Mouse (Mus musculus) forebrain, embryonic 15.5 days (tissue): ENCODE measurements around the gene Ggt7. TPM values are rescaled to one million over a fixed set of nuclear protein-coding genes. Genes with fewer than 3 reads are reported as not detected.
"Not testable (repeated sequence)": the region's sequence is repeated elsewhere in the genome, so short reads cannot be mapped to it uniquely, and the experiment has no call there.

ENCODE experiments used
- ATAC-seq: fragments of 200-750 bp; cut with Nextera tagmentation; replicated peaks from 2 replicates; pipeline ENCODE4 v1.8.0; 2017; ENCODE audit warnings: mild to moderate bottlenecking, moderate TSS enrichment, moderate library complexity
- H3K27ac ChIP-seq: fragments of 300-500 bp; sonication (generic); replicated peaks from 2 replicates; pipeline ENCODE4 v1.5.1; 2015; ENCODE audit warnings: mild to moderate bottlenecking, inconsistent platforms
- H3K27me3 ChIP-seq: fragments of 300-500 bp; sonication (generic); 2 replicates; pipeline ENCODE4 v1.6.1; 2015; ENCODE audit warnings: inconsistent platforms
- H3K36me3 ChIP-seq: fragments of 300-500 bp; sonication (generic); 2 replicates; pipeline ENCODE4 v1.6.1; 2015; ENCODE audit warnings: mild to moderate bottlenecking, inconsistent platforms
- H3K4me1 ChIP-seq: fragments of 300-500 bp; sonication (generic); 2 replicates; pipeline ENCODE4 v1.6.1; 2015; ENCODE audit warnings: inconsistent platforms
- H3K4me2 ChIP-seq: fragments of 300-500 bp; sonication (generic); replicated peaks from 2 replicates; pipeline ENCODE4 v1.6.1; 2015; ENCODE audit warnings: mild to moderate bottlenecking, inconsistent platforms
- H3K4me3 ChIP-seq: fragments of 300-500 bp; sonication (generic); 2 replicates; pipeline ENCODE4 v1.5.1; 2015; ENCODE audit warnings: mild to moderate bottlenecking, inconsistent platforms
- H3K9ac ChIP-seq: fragments of 300-500 bp; sonication (generic); replicated peaks from 2 replicates; pipeline ENCODE4 v1.6.1; 2015; ENCODE audit warnings: mild to moderate bottlenecking, inconsistent platforms
- H3K9me3 ChIP-seq: fragments of 300-500 bp; sonication (generic); 2 replicates; pipeline ENCODE4 v1.6.1; 2016; ENCODE audit warnings: inconsistent platforms
- WGBS: fragments of 180-500 bp; shearing (Covaris S2); methylation state at CpG from one replicate; pipeline ENCODE4 v1.1.7; 2015; ENCODE audit warnings: mixed read lengths; 5-methylcytosine and 5-hydroxymethylcytosine counted together
- polyA plus RNA-seq: library from polyadenylated mRNA; unstranded; fragments of >200 nt; fragmentation: Nextera tagmentation; extraction: Ambion mirVana; gene quantifications from 2 replicates; pipeline ENCODE4 v1.2.1, GENCODE M21; 2015

Ggt7 gene
- 51.6 and 53.7 TPM in 2 replicates for polyA plus RNA-seq

GRCm38 (mm10) chr2:155517455-155518423 lies at the start of gene Ggt7, which contains the start of gene Acss2:
Gene Ggt7, minus strand, starts transcription at chr2:155518237.
Gene Acss2, plus strand, starts transcription at chr2:155517948.
- Histone ChIP-seq H3K9me3 (no peaks in the 10 kb centered on the region), H3K27me3 (no peaks in the 10 kb centered on the region), H3K4me2 (peak within 1 kb of the TSS; percentile 67), H3K9ac (peak within 1 kb of the TSS; percentile 67), H3K4me3 (peak within 1 kb of the TSS; percentile 82), H3K36me3 (no peaks in the 10 kb centered on the region), H3K4me1 (peaks cover 29% of the 10 kb centered on the region), H3K27ac (peak within 1 kb of the TSS; percentile 80)
- peak; percentile 98 for ATAC-seq
- 3% methylated on average over 70 of the region's 70 CpGs for WGBS

- Histone ChIP-seq H3K36me3 (peaks cover 5% of the 10 kb centered on the region; the same call in 1 of the 2 replicates), H3K9ac (no peak overlapping the region), H3K27ac (no peak overlapping the region), H3K4me2 (no peak overlapping the region), H3K9me3 (no peaks in the 10 kb centered on the region), H3K4me1 (no peaks in the 10 kb centered on the region), H3K4me3 (no peak overlapping the region), H3K27me3 (no peaks in the 10 kb centered on the region)
- WGBS = 86% methylated on average over 5 of the region's 5 CpGs
- ATAC-seq = no peak
These were observed 49.7 kb upstream of the Ggt7 start for GRCm38 (mm10) chr2:155567751-155568150.

DNA sequence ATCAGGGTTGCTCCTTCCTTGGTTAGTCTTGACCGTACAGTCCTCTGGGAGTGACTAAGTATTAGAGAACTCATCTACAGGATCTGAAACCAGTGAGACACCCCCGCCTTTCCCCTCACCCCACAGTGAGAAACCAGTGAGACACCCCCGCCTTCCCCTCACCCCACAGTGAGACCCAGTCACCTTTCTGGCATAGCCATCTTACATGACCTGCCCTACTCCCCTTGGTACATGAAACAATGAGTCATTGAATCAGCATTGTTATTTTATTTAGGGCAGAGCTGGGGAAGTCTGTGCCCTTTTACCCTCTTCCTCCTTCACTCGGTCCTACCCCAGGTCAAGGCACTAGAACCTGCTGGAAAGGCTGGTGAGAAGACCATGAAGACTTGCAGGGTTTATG lies 44.9 kb upstream of the Ggt7 start:
- H3K36me3 ChIP-seq = peaks cover 5% of the 10 kb centered on the region; the same call in 1 of the 2 replicates
- 85% methylated on average over 4 of the region's 4 CpGs for WGBS

GRCm38 (mm10) chr2:155562209-155562608 lies 44.2 kb upstream of the Ggt7 start:
- H3K4me2 ChIP-seq = no peak overlapping the region
- H3K4me3 ChIP-seq = no peak overlapping the region
- H3K9ac ChIP-seq = no peak overlapping the region
- H3K4me1 ChIP-seq = no peaks in the 10 kb centered on the region
- H3K9me3 ChIP-seq = no peaks in the 10 kb centered on the region
- no peak overlapping the region for H3K27ac ChIP-seq
- no peak for ATAC-seq
- 67% methylated on average over 1 of the region's 1 CpGs for WGBS
- no peaks in the 10 kb centered on the region for H3K27me3 ChIP-seq
- peaks cover 5% of the 10 kb centered on the region; the same call in 1 of the 2 replicates for H3K36me3 ChIP-seq

More for the DNA sequence above, 44.9 kb upstream of the Ggt7 start:
- no peaks in the 10 kb centered on the region for H3K27me3 ChIP-seq
- H3K4me1 ChIP-seq = no peaks in the 10 kb centered on the region
- no peak overlapping the region for H3K9ac ChIP-seq
- ATAC-seq = no peak
- H3K27ac ChIP-seq = no peak overlapping the region
- no peaks in the 10 kb centered on the region for H3K9me3 ChIP-seq
- no peak overlapping the region for H3K4me3 ChIP-seq
- no peak overlapping the region for H3K4me2 ChIP-seq

DNA sequence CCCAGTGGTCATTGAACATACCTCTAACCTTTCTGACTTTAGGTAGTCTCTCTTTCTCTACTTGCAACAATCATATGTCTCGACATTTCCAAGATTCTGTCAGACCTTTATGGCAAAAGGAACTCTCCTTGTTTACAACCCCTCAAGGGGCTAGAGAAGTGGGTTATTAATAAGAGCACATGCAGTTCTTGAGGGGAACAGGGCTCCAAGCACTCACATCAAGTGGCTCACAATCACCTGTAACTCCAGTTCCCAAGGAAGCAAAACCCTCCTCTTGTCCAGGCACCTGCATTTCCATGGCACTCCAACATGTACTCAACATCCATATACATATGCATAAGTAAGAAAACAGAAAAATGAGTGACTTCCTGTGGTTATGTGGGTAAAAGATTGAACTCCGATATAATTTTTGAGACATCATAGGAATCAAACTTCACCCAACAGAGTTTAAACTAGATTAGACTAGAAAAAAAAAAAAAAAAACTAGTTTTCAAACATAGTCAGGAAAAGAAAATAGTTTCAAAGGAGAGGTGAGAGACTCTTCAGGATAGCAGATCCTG lies 36.5 kb upstream of the Ggt7 start:
- no peak overlapping the region for H3K4me2 ChIP-seq
- H3K4me1 ChIP-seq = no peaks in the 10 kb centered on the region
- H3K27me3 ChIP-seq = no peaks in the 10 kb centered on the region
- H3K4me3 ChIP-seq = no peak overlapping the region
- H3K9ac ChIP-seq = no peak overlapping the region
- H3K9me3 ChIP-seq = no peaks in the 10 kb centered on the region
- ATAC-seq = no peak
- WGBS = 90% methylated on average over 2 of the region's 2 CpGs
- H3K36me3 ChIP-seq = no peaks in the 10 kb centered on the region
- H3K27ac ChIP-seq = no peak overlapping the region

- no peak for ATAC-seq
- Histone ChIP-seq H3K27ac (no peak overlapping the region), H3K9ac (no peak overlapping the region), H3K4me2 (no peak overlapping the region), H3K4me3 (no peak overlapping the region), H3K4me1 (no peaks in the 10 kb centered on the region), H3K36me3 (no peaks in the 10 kb centered on the region), H3K27me3 (no peaks in the 10 kb centered on the region), H3K9me3 (no peaks in the 10 kb centered on the region)
These were observed 34.9 kb upstream of the Ggt7 start for GRCm38 (mm10) chr2:155552949-155553354.

DNA sequence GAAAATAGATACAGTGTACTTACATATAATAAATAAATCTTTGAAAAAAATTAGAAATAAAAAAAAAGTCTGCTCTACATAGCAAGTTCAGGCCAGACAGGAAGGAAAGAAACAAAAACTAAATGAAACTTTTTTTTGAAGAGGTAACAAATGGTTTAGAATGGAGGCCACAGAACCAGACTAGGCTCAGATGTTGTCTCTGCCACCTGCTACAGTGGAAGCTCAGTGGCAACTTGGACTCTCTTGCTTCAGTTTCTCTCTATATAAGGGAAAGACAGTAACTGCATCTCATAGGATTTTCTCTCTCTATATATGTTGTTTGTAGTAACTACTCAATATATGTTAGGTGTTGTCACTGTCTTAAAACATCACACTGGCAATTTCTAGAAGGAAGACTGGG lies 34.3 kb upstream of the Ggt7 start:
- H3K9ac ChIP-seq = no peak overlapping the region
- H3K4me2 ChIP-seq = no peak overlapping the region
- H3K4me1 ChIP-seq = no peaks in the 10 kb centered on the region
- H3K27me3 ChIP-seq = no peaks in the 10 kb centered on the region
- H3K9me3 ChIP-seq = no peaks in the 10 kb centered on the region
- H3K36me3 ChIP-seq = no peaks in the 10 kb centered on the region
- H3K27ac ChIP-seq = no peak overlapping the region
- H3K4me3 ChIP-seq = no peak overlapping the region
- ATAC-seq = no peak

- no peak overlapping the region for H3K9ac ChIP-seq
- H3K4me1 ChIP-seq = no peaks in the 10 kb centered on the region
- H3K27me3 ChIP-seq = no peaks in the 10 kb centered on the region
- 76% methylated on average over 1 of the region's 1 CpGs for WGBS
- H3K27ac ChIP-seq = no peak overlapping the region
- no peaks in the 10 kb centered on the region for H3K9me3 ChIP-seq
- no peak overlapping the region for H3K4me2 ChIP-seq
- no peak for ATAC-seq
- H3K4me3 ChIP-seq = no peak overlapping the region
- H3K36me3 ChIP-seq = no peaks in the 10 kb centered on the region
These were observed 28.9 kb upstream of the Ggt7 start for GRCm38 (mm10) chr2:155546955-155547354.

DNA sequence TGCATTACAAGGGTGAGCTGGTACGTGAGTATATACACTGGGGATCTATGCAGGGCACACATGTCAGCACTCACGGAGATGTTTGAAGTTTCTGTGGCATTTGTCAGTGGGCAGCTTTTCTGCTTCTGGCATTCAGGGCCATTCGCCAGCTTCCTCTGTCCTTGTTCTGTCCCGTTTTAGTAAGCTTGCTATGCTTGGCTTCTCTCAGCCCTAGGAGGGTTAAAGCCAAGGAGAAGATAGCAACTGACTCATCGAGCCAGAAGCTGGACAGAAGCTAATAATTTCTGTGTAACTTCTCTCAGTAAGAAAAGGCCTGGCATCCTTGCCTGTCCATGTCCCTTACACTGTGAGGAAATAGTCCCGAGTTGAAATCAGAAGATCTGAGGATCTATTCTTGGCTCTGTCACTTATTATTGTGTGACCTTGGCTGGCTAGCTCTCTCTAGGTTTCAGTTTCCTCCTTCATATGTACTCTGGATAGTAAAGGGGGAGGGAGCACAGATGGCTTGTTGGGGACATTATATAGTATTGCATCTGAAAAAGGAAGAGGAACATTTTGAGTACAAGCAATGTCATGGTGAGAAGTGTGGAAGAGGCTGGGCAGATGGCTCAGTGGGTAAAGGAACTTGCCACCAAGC lies 22.9 kb upstream of the Ggt7 start:
- no peak overlapping the region for H3K4me3 ChIP-seq
- ATAC-seq = no peak
- 65% methylated on average over 6 of the region's 6 CpGs for WGBS
- H3K27ac ChIP-seq = no peak overlapping the region
- H3K36me3 ChIP-seq = no peaks in the 10 kb centered on the region
- H3K4me1 ChIP-seq = no peaks in the 10 kb centered on the region
- H3K4me2 ChIP-seq = no peak overlapping the region
- no peak overlapping the region for H3K9ac ChIP-seq
- no peaks in the 10 kb centered on the region for H3K9me3 ChIP-seq
- H3K27me3 ChIP-seq = no peaks in the 10 kb centered on the region

- ATAC-seq = no peak
- no peak overlapping the region for H3K4me3 ChIP-seq
These were observed 21.7 kb upstream of the Ggt7 start for GRCm38 (mm10) chr2:155539696-155540095.

GRCm38 (mm10) chr2:155538463-155539057 lies 20.5 kb upstream of the Ggt7 start:
- not testable (repeated sequence) for H3K9ac ChIP-seq, H3K36me3 ChIP-seq, H3K4me3 ChIP-seq, H3K4me2 ChIP-seq, ATAC-seq, H3K27me3 ChIP-seq, H3K27ac ChIP-seq, H3K4me1 ChIP-seq, H3K9me3 ChIP-seq
- WGBS = 78% methylated on average over 18 of the region's 19 CpGs

More at GRCm38 (mm10) chr2:155539696-155540095, 21.7 kb upstream of the Ggt7 start:
- Histone ChIP-seq H3K4me2 (no peak overlapping the region), H3K27ac (no peak overlapping the region), H3K4me1 (no peaks in the 10 kb centered on the region), H3K9me3 (no peaks in the 10 kb centered on the region), H3K27me3 (no peaks in the 10 kb centered on the region), H3K9ac (no peak overlapping the region), H3K36me3 (no peaks in the 10 kb centered on the region)
